In the genomic region with DNA sequence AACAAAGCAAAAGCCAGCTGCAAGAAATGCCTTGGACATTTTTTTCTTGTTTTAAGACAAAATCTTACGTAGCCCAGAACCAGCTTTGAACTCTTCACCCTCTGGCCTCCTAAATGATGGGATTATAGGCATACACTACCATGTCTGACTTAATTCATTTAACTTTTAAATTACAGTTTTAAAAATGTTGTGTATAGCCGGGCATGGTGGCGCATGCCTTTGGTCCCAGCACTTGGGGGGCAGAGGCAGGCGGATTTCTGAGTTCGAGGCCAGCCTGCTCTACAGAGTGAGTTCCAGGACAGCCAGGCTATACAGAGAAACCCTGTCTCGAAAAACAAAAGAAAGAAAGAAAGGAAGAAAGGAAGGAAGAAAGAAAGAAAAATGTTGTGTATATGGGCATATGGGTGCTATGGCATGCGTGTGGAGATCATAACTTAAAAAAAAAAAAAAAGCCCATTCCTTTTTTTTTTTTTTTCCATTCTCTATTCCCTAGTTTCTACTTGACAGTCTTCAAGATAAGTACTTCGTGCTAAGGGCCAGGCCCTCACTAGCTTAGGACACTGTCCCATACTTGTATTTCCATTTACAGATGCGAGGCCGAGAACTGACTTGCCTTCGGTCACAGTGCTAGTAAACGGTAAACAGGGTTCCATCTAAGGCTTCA, we compare ENCODE assay signal across 8 mouse cellular contexts. TPM values are rescaled to one million over a fixed set of nuclear protein-coding genes. Genes with fewer than 3 reads are reported as not detected.
DNase-seq lines count a peak whose midpoint lies in the region; ATAC-seq and TF ChIP-seq lines count a peak whose summit lies in the region.

No protein-coding gene starts in this region.

- H3K4me1 ChIP-seq in CH12.LX (ENCODE audit: control insufficient read depth in 1 of 2, insufficient read depth in 2 of 2): peaks cover 3 to 21% of the 10 kb centered on the region in 2 experiments
- H3K4me1 ChIP-seq in forebrain, embryonic 14.5 days (ENCODE audit: control insufficient read depth, insufficient read depth, low read length): no peaks in the 10 kb centered on the region
- H3K4me1 ChIP-seq in liver, embryonic 13.5 days (replicated peaks): peaks cover 43% of the 10 kb centered on the region

- 38% methylated on average over 12 of the region's 12 CpGs for WGBS in forebrain, embryonic 14.5 days
- WGBS in liver, embryonic 13.5 days (ENCODE audit: insufficient replicate concordance): 29% methylated on average over 12 of the region's 12 CpGs

- peak overlapping the region; percentile 68 to 79 (median 76) for H3K4me3 ChIP-seq in CH12.LX (replicated peaks in 1 of 3; ENCODE audit: low read depth in 2 of 3, low read length in 2 of 3, poor library complexity in 1 of 3)
- peak overlapping the region; percentile 73 for H3K4me3 ChIP-seq in forebrain, embryonic 14.5 days (ENCODE audit: low read depth, low read length)
- peak overlapping the region; percentile 86 for H3K4me3 ChIP-seq in liver, embryonic 13.5 days (replicated peaks)

- DNase-seq in heart, adult 11 months: peak; percentile 84
- DNase-seq in heart, postnatal 4 days: no peak
- DNase-seq in CH12.LX (ENCODE audit: extremely low read depth): no peak
- DNase-seq in forebrain, embryonic 14.5 days (ENCODE audit: low spot score): no peak
- DNase-seq in liver, embryonic 13.5 days: no peak
- DNase-seq in frontal cortex, postnatal 25 days (ENCODE audit: low spot score in 2 of 2): no peak
- DNase-seq in frontal cortex, adult 2 months (ENCODE audit: extremely low spot score in 1 of 2, low spot score in 1 of 2): no peak
- DNase-seq in left cerebral cortex, postnatal 4 days: no peak

- in situ Hi-C loops in CH12.LX (cut with MboI; ENCODE audit: low pct_ligation_motif_present, low pct_unique_long_range_greater_than_20kb, low sequenced_read_pairs): no loop called here

- no peak for ATAC-seq in forebrain, embryonic 14.5 days
- ATAC-seq in liver, embryonic 13.5 days (ENCODE audit: low read depth): no peak

- peaks cover 19 to 30% of the 10 kb centered on the region in 2 experiments for H3K36me3 ChIP-seq in CH12.LX (replicated peaks in 1 of 2; ENCODE audit: control insufficient read depth in 1 of 2, insufficient read depth in 1 of 2, low read length in 1 of 2)
- H3K36me3 ChIP-seq in forebrain, embryonic 14.5 days (ENCODE audit: control insufficient read depth, insufficient read depth, low read length): peaks cover 16% of the 10 kb centered on the region
- peaks cover 28% of the 10 kb centered on the region for H3K36me3 ChIP-seq in liver, embryonic 13.5 days

- dilution Hi-C loops in CH12.LX (cut with MboI; ENCODE audit: extremely low pct_ligation_motif_present, extremely low pct_unique_long_range_greater_than_20kb, low sequenced_read_pairs): no loop called here

- H3K79me2 ChIP-seq in CH12.LX (replicated peaks; ENCODE audit: control insufficient read depth, extremely low read depth, insufficient read depth, poor library complexity, severe bottlenecking): peaks cover 21% of the 10 kb centered on the region

- no peak for TF ChIP-seq EP300 in CH12.LX (IDR thresholded peaks at IDR 0.05; ENCODE audit: low read length)

- H3K9me3 ChIP-seq in CH12.LX (replicated peaks; ENCODE audit: low read length): no peaks in the 10 kb centered on the region
- H3K9me3 ChIP-seq in forebrain, embryonic 14.5 days (replicated peaks; ENCODE audit: control insufficient read depth, low read length): no peaks in the 10 kb centered on the region
- no peaks in the 10 kb centered on the region for H3K9me3 ChIP-seq in liver, embryonic 13.5 days (replicated peaks)

- H3K27ac ChIP-seq in CH12.LX (ENCODE audit: insufficient read depth, low read depth): peak overlapping the region; percentile 82
- peak overlapping the region; percentile 95 for H3K27ac ChIP-seq in forebrain, embryonic 14.5 days (ENCODE audit: low read depth, low read length)
- H3K27ac ChIP-seq in liver, embryonic 13.5 days: peak overlapping the region; percentile 97

- peak overlapping the region; percentile 73 for H3K9ac ChIP-seq in CH12.LX (ENCODE audit: insufficient read depth, low read depth)
- H3K9ac ChIP-seq in forebrain, embryonic 14.5 days (ENCODE audit: low read length): peak overlapping the region; percentile 83
- H3K9ac ChIP-seq in liver, embryonic 13.5 days: peak overlapping the region; percentile 92

- H3K4me2 ChIP-seq in CH12.LX (ENCODE audit: insufficient read depth, low read depth, poor library complexity, severe bottlenecking): peak overlapping the region; percentile 86
- peak overlapping the region; percentile 53 for H3K4me2 ChIP-seq in forebrain, embryonic 14.5 days (ENCODE audit: low read length)
- H3K4me2 ChIP-seq in liver, embryonic 13.5 days: peak overlapping the region; percentile 85

- TF ChIP-seq CTCF in CH12.LX (conservative IDR thresholded peaks at IDR 0.05 in 1 of 2, IDR thresholded peaks at IDR 0.05 in 1 of 2; ENCODE audit: low read depth in 2 of 2, low read length in 2 of 2): no peak

- TF ChIP-seq RAD21 in CH12.LX (IDR thresholded peaks at IDR 0.05; ENCODE audit: low read depth, low read length): no peak

- intact Hi-C loops in left cerebral cortex, postnatal 4 days (cut with DNase I): no loop called here

- peaks cover 7% of the 10 kb centered on the region for H3K27me3 ChIP-seq in CH12.LX (replicated peaks)
- H3K27me3 ChIP-seq in forebrain, embryonic 14.5 days (replicated peaks; ENCODE audit: control insufficient read depth, insufficient read depth, low read length): no peaks in the 10 kb centered on the region
- no peaks in the 10 kb centered on the region for H3K27me3 ChIP-seq in liver, embryonic 13.5 days

- no peak for TF ChIP-seq POLR2A in CH12.LX (IDR thresholded peaks at IDR 0.05; ENCODE audit: low read depth, low read length)

TF ChIP-seq in CH12.LX, 34 proteins besides CTCF, POLR2A, EP300 and RAD21:
- no peak for TF ChIP-seq POLR2AphosphoS2 (IDR thresholded peaks at IDR 0.05; ENCODE audit: low read depth, low read length)
- TF ChIP-seq RCOR1 (conservative IDR thresholded peaks at IDR 0.05; ENCODE audit: low read depth, low read length): no peak
- TF ChIP-seq ZC3H11A (IDR thresholded peaks at IDR 0.05; ENCODE audit: low read depth, low read length): no peak
TF ChIP-seq in CH12.LX: peak in this region for 0.

RNA-seq across cellular contexts. Expression of a gene that starts 0.7 kb away (rescaled TPM):
- 10 to 100 TPM; 26.8 to 27.4 TPM for total RNA-seq in heart, postnatal 4 days (2021)
- total RNA-seq in CH12.LX (2012; rRNA removed): 52.4 and 53.9 TPM in 2 replicates
- total RNA-seq in CH12.LX (2014; rRNA removed): 51.5 and 53.4 TPM in 2 replicates
- 43.1 and 60.9 TPM in 2 replicates for polyA plus RNA-seq in CH12.LX (2012; ENCODE audit: insufficient read length, low read depth)
- 84.0 and 87.0 TPM in 2 replicates for polyA plus RNA-seq in forebrain, embryonic 14.5 days (2014; fragmentation: Nextera tagmentation; extraction: Ambion mirVana)
- polyA plus RNA-seq in liver, embryonic 13.5 days (2015; fragmentation: Nextera tagmentation; extraction: Ambion mirVana): 50.0 and 50.3 TPM in 2 replicates
- polyA plus RNA-seq in frontal cortex, adult 2 months (2012; rRNA removed): 26.9 and 30.2 TPM in 2 replicates
- 10 to 100 TPM; 47.3 to 55.0 TPM for total RNA-seq in left cerebral cortex, postnatal 4 days (2021)

RNA-seq across cellular contexts. Expression of a gene that starts 38.6 kb away (rescaled TPM):
- 10 to 100 TPM; 50.3 to 52.9 TPM for total RNA-seq in heart, postnatal 4 days (2021)
- 34.0 and 38.4 TPM in 2 replicates for total RNA-seq in CH12.LX (2012; rRNA removed)
- total RNA-seq in CH12.LX (2014; rRNA removed): 125 and 145 TPM in 2 replicates
- polyA plus RNA-seq in CH12.LX (2012; ENCODE audit: insufficient read length, low read depth): 64.8 and 66.7 TPM in 2 replicates
- 193 and 196 TPM in 2 replicates for polyA plus RNA-seq in forebrain, embryonic 14.5 days (2014; fragmentation: Nextera tagmentation; extraction: Ambion mirVana)
- 61.4 and 67.2 TPM in 2 replicates for polyA plus RNA-seq in liver, embryonic 13.5 days (2015; fragmentation: Nextera tagmentation; extraction: Ambion mirVana)
- 55.3 and 56.0 TPM in 2 replicates for polyA plus RNA-seq in frontal cortex, adult 2 months (2012; rRNA removed)
- 10 to 100 TPM; 63.3 to 68.5 TPM for total RNA-seq in left cerebral cortex, postnatal 4 days (2021)
